Mouse (Mus musculus) CH12.LX (cell line): ENCODE results near the gene Spi1.

Experiments used
- CTCF ChIP-seq, 2 experiments: IDR thresholded peaks in 1 of 2; conservative IDR thresholded peaks in 1 of 2; 2 replicates each; pipeline ENCODE4 v1.5.1; 2011 to 2012; ENCODE audit warnings: low read depth in 2 of 2, low read length in 2 of 2, improper control_type of control experiment in 1 of 2, inconsistent platforms in 1 of 2, mild to moderate bottlenecking in 1 of 2, moderate library complexity in 1 of 2
- E2F4 ChIP-seq: IDR thresholded peaks from 2 replicates; pipeline ENCODE4 v1.6.1; 2011; ENCODE audit warnings: low read depth, low read length, improper control_type of control experiment; ENCODE audit not compliant: insufficient replicate concordance
- EP300 ChIP-seq: IDR thresholded peaks from 2 replicates; pipeline ENCODE4 v1.6.1; 2011; ENCODE audit warnings: low read length, improper control_type of control experiment
- PAX5 ChIP-seq: IDR thresholded peaks from 2 replicates; pipeline ENCODE4 v1.6.1; 2012; ENCODE audit warnings: low read length, inconsistent platforms, mixed read lengths
- POLR2A ChIP-seq: IDR thresholded peaks from 2 replicates; pipeline ENCODE4 v1.6.1; 2011; ENCODE audit warnings: low read depth, mild to moderate bottlenecking, improper control_type of control experiment, low read length
- SIN3A ChIP-seq: IDR thresholded peaks from 2 replicates; pipeline ENCODE4 v1.6.1; 2012; ENCODE audit warnings: low read length, improper control_type of control experiment, inconsistent platforms
- TCF12 ChIP-seq: IDR thresholded peaks from 2 replicates; pipeline ENCODE4 v1.6.1; 2014; ENCODE audit warnings: low read depth, mild to moderate bottlenecking, inconsistent platforms, low read length, improper control_type of control experiment
- USF1 ChIP-seq: IDR thresholded peaks from 2 replicates; pipeline ENCODE4 v1.6.1; 2014; ENCODE audit warnings: low read depth, mild to moderate bottlenecking, inconsistent platforms, low read length, improper control_type of control experiment

DNA sequence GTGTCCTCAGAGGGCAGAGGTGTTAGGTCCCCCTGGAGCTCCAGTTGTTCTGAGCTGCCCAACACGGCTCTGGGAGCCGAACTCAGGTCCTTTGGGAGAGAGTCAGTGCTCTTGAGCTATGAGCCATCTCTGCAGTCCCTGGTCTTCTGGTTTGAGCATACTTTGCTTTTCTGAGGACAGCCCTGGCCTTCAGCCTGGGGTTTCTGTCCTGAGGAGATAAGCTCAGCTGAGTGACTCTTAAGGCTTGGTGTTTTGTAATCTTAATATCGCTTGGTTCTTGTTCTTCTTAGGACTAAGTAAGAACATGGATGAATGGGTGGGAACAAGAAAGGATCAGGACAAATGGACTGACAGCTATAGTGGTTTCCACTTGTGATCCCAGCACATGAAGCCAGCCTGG lies 26.0 kb downstream of the Spi1 start:
- TF ChIP-seq POLR2A (no peak), CTCF (conservative IDR thresholded peaks at IDR 0.05 in 1 of 2, IDR thresholded peaks at IDR 0.05 in 1 of 2; ENCODE audit: low read depth in 2 of 2, low read length in 2 of 2) (no peak), EP300 (no peak), SIN3A (no peak), PAX5 (no peak), E2F4 (no peak), TCF12 (no peak), USF1 (no peak)
